Mouse (Mus musculus) thymus, postnatal 25 days (tissue): ENCODE measurements around the gene Rnf220.

Experiments
- DNase-seq: peaks from one replicate; pipeline ENCODE4 v3.0.0; 2022

Gene Rnf220

GRCm38 (mm10) chr4:117330132-117330531 is 166.7 kb downstream of the Rnf220 start:
- no peak for DNase-seq

GRCm38 (mm10) chr4:117326915-117327314 is 169.9 kb downstream of the Rnf220 start:
- no peak for DNase-seq

GRCm38 (mm10) chr4:117325076-117325475 is 171.8 kb downstream of the Rnf220 start:
- DNase-seq = no peak

- peak; percentile 76 for DNase-seq
Observed at GRCm38 (mm10) chr4:117323515-117324344, 173.1 kb downstream of the Rnf220 start.

- DNase-seq = no peak
Observed at GRCm38 (mm10) chr4:117321011-117321410, 175.8 kb downstream of the Rnf220 start.

- no peak for DNase-seq
Observed at GRCm38 (mm10) chr4:117318508-117318907, 178.3 kb downstream of the Rnf220 start.

- no peak for DNase-seq
Observed at GRCm38 (mm10) chr4:117317701-117318190, 179.1 kb downstream of the Rnf220 start.

- no peak for DNase-seq
Observed at GRCm38 (mm10) chr4:117316800-117317199, 180.1 kb downstream of the Rnf220 start.

GRCm38 (mm10) chr4:117314849-117315500 is 181.9 kb downstream of the Rnf220 start:
- no peak for DNase-seq

GRCm38 (mm10) chr4:117313085-117313424 is 183.8 kb downstream of the Rnf220 start:
- DNase-seq = peak; percentile 11

GRCm38 (mm10) chr4:117312416-117313084 is 184.3 kb downstream of the Rnf220 start:
- DNase-seq = no peak

GRCm38 (mm10) chr4:117311891-117312290 is 185.0 kb downstream of the Rnf220 start:
- no peak for DNase-seq

GRCm38 (mm10) chr4:117309427-117309826 is 187.4 kb downstream of the Rnf220 start:
- DNase-seq = no peak

- no peak for DNase-seq
Observed at GRCm38 (mm10) chr4:117307270-117307669, 189.6 kb downstream of the Rnf220 start.

- DNase-seq = no peak
Observed at GRCm38 (mm10) chr4:117305461-117305860, 191.4 kb downstream of the Rnf220 start.

GRCm38 (mm10) chr4:117304239-117305025 is 192.4 kb downstream of the Rnf220 start:
- DNase-seq = no peak

- DNase-seq = no peak
Observed at GRCm38 (mm10) chr4:117303581-117304238, 193.1 kb downstream of the Rnf220 start.

- DNase-seq = no peak
Observed at GRCm38 (mm10) chr4:117302027-117302806, 194.6 kb downstream of the Rnf220 start.

GRCm38 (mm10) chr4:117299921-117300320 is 196.9 kb downstream of the Rnf220 start:
- DNase-seq = no peak

- no peak for DNase-seq
Observed at GRCm38 (mm10) chr4:117297819-117298218, 199.0 kb downstream of the Rnf220 start.

- no peak for DNase-seq
Observed at GRCm38 (mm10) chr4:117296849-117297593, 199.8 kb downstream of the Rnf220 start.
